Mouse (Mus musculus) C2C12 (cell line): ENCODE measurements around the gene Emc6.

ENCODE experiments used
- CEBPB ChIP-seq: IDR thresholded peaks from one replicate; pipeline ENCODE4 v1.6.1; 2011; ENCODE audit warnings: low read depth, mild to moderate bottlenecking, control low read depth, moderate library complexity
- CTCF ChIP-seq: IDR thresholded peaks from one replicate; pipeline ENCODE4 v1.5.1; 2011; ENCODE audit not compliant: control insufficient read depth, insufficient read depth, insufficient read length
- FOSL1 ChIP-seq: IDR thresholded peaks from one replicate; pipeline ENCODE4 v1.8.0; 2011; ENCODE audit warnings: mild to moderate bottlenecking, low read length; ENCODE audit not compliant: poor library complexity, insufficient read depth, severe bottlenecking
- MAX ChIP-seq: IDR thresholded peaks from one replicate; pipeline ENCODE4 v1.6.1; 2011; ENCODE audit warnings: mild to moderate bottlenecking, control low read depth
- MYOD1 ChIP-seq: IDR thresholded peaks from one replicate; pipeline ENCODE4 v1.6.1; 2011; ENCODE audit warnings: low read depth; ENCODE audit not compliant: control insufficient read depth, insufficient read length
- MYOG ChIP-seq: IDR thresholded peaks from one replicate; pipeline ENCODE4 v1.6.1; 2011; ENCODE audit not compliant: control insufficient read depth, insufficient read length; ENCODE audit errors: extremely low read depth
- USF1 ChIP-seq: IDR thresholded peaks from one replicate; pipeline ENCODE4 v1.6.1; 2011; ENCODE audit warnings: low read depth, mild to moderate bottlenecking, control low read depth, moderate library complexity

DNA sequence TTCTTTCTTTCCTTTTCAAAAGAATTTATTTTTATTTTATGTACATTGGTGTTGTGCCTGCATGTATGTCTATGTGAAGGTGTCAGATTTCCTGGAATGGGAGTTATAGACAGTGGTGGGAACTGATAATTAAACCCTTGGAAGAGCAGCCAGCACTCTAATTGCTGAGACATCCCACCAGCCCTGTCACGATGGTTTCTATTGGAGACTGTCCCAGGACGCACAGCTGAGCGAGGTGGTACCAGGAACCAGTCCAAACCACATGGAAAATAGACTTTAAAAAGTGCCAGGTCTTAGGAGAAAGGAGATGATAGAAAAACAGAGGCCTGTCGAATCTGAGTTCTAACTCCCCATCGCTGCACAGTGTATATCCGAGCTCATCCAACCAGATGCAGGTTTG lies 21.8 kb downstream of the Emc6 start:
- TF ChIP-seq MYOD1 (no peak), CTCF (no peak), CEBPB (no peak), USF1 (no peak), MAX (no peak), MYOG (no peak), FOSL1 (no peak)
